Mouse (Mus musculus): ENCODE data around the gene Tmem192. TPM values are rescaled to one million over a fixed set of nuclear protein-coding genes. Genes with fewer than 3 reads are reported as not detected.

Gene Tmem192
- total RNA-seq, 1 experiment: 13.1 TPM

DNA sequence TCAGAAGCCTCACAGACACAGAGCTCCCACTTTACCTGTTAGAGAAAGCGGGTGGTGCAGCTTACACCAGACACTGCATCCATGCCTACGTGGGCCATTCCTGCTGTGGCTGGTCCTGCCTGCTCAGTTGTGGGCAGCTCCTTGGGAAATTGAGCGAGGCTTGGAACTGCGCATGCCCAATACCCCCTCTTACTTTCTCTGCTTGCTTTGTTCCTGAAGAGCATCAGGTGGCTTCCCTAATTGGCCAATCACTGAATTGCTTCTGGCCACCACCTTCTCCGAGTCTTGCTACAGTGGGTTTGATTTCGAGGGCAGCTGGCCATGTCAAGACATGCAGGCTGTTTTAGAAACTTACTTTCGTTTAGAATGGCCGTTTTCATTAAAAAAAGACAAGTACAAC, 71.4 kb downstream of the Tmem192 start, which contains the start of the genes Trim61 and Trim60:
TSS of gene Trim61 (minus strand) at position 101 of the 400 bp plus-strand sequence.
TSS of gene Trim60 (minus strand) at position 162 of the 400 bp plus-strand sequence.
- no peaks in the 10 kb centered on the region for H3K9me3 ChIP-seq (ENCODE audit: control insufficient read depth, insufficient read depth, low read depth, low read length)
- in situ Hi-C loops (cut with MboI; ENCODE audit: low sequenced_read_pairs in 2 of 2, unreplicated experiment in 2 of 2): no loop called here
- H3K4me3 ChIP-seq (ENCODE audit: insufficient read depth in 1 of 2, low read depth in 1 of 2, low read length in 2 of 2, poor library complexity in 1 of 2, severe bottlenecking in 1 of 2): no peak within 1 kb of the TSS
- no peak for TF ChIP-seq ZNF384 (IDR thresholded peaks at IDR 0.05; ENCODE audit: low read depth, low read length)
- no peaks in the 10 kb centered on the region for H3K36me3 ChIP-seq (ENCODE audit: control insufficient read depth, insufficient read depth, low read length, poor library complexity, severe bottlenecking)
- no peaks in the 10 kb centered on the region for H3K4me1 ChIP-seq (ENCODE audit: control insufficient read depth in 2 of 2, insufficient read depth in 2 of 2, low read length in 2 of 2, poor library complexity in 1 of 2)
- DNase-seq (ENCODE audit: low read depth, low spot score): no peak
- H3K27ac ChIP-seq (ENCODE audit: insufficient read depth, low read depth, low read length, poor library complexity, severe bottlenecking): no peak within 1 kb of the TSS
- H3K9ac ChIP-seq (ENCODE audit: insufficient read depth, low read depth, low read length, poor library complexity, severe bottlenecking): no peak within 1 kb of the TSS

Other genes with a start within 250 kb of the Tmem192 start
- gene Msmo1, start 213.4 kb upstream of the Tmem192 start, total RNA-seq (2012; rRNA removed): 83.7 and 108 TPM in 2 replicates
- gene Klhl2, start 97.2 kb upstream of the Tmem192 start, total RNA-seq (2012; rRNA removed): 16.3 and 21.9 TPM in 2 replicates
- 0.18 and 0.32 TPM in 2 replicates for gene Trim75, start 40.6 kb downstream of the Tmem192 start, total RNA-seq (2012; rRNA removed)
- 0.09 TPM in 1 of 2 replicates, not detected in the other for gene Trim61, start 71.3 kb downstream of the Tmem192 start, total RNA-seq (2012; rRNA removed)
- not detected in 2 replicates for gene Trim60, start 71.4 kb downstream of the Tmem192 start, total RNA-seq (2012; rRNA removed)
- gene Apela, start 90.2 kb downstream of the Tmem192 start, total RNA-seq (2012; rRNA removed): 12.7 and 22.8 TPM in 2 replicates
- not detected in 2 replicates for gene Gm10663, start 127.8 kb downstream of the Tmem192 start, total RNA-seq (2012; rRNA removed)
- gene BC030870, start 182.4 kb downstream of the Tmem192 start, total RNA-seq (2012; rRNA removed): not detected in 2 replicates

Measured in ES-E14 (cell line).